Mouse (Mus musculus): ENCODE measurements around the gene Slc15a5. TPM values are rescaled to one million over a fixed set of nuclear protein-coding genes. Genes with fewer than 3 reads are reported as not detected.

The Slc15a5 gene
- polyA plus RNA-seq, 1 experiment from 2014 or later, result not detected

- no peaks in the 10 kb centered on the region for H3K36me3 ChIP-seq (ENCODE audit: control insufficient read depth, insufficient read depth, low read length)
- no peak overlapping the region for H3K9ac ChIP-seq (ENCODE audit: low read length)
- H3K27ac ChIP-seq (ENCODE audit: low read depth), result no peak overlapping the region
- 90% methylated on average over 6 of the region's 6 CpGs for WGBS
- H3K4me2 ChIP-seq (ENCODE audit: low read length), result no peak overlapping the region
- no peak overlapping the region for H3K4me3 ChIP-seq (ENCODE audit: low read depth, low read length)
- H3K4me1 ChIP-seq (replicated peaks; ENCODE audit: control insufficient read depth, insufficient read depth, low read length), result no peaks in the 10 kb centered on the region
- DNase-seq (ENCODE audit: low spot score) (no peak), ATAC-seq (replicated peaks; ENCODE audit: low FRiP score, low TSS enrichment, low read depth) (no peak)
- H3K9me3 ChIP-seq (ENCODE audit: control insufficient read depth, low read length), result no peaks in the 10 kb centered on the region
- H3K27me3 ChIP-seq (replicated peaks; ENCODE audit: control insufficient read depth, insufficient read depth, low read length), result no peaks in the 10 kb centered on the region
These were observed 94.5 kb downstream of the Slc15a5 start for GRCm38 (mm10) chr6:137985169-137985568.

DNA sequence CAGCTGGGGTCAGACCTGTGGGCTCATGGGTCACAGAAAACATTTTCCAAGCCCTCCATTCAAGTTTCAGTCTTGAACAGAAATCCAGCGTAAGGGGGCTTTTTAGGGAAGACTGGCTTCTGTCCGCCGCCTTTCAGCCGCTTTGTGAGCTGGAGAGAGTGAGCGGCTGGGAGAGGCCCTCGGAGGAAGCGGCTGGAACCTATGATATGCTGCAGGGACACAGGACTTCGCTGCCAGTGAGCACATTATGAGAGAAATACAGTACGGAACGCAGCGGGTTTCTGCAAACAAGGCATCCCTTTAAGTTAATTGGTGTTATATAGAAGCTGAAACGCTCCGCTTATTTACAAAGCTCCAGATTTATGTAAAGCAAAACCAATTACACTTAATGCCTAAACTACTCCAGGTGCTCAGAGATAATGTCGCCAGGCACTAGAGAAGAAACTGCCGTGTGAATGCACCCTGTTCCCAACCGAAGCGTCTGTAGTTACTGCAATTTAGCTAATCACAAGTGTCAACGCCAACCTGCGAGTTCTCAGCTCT is 97.5 kb downstream of the Slc15a5 start:
- no peaks in the 10 kb centered on the region for H3K27me3 ChIP-seq (replicated peaks; ENCODE audit: control insufficient read depth, insufficient read depth, low read length)
- ATAC-seq (replicated peaks; ENCODE audit: low FRiP score, low TSS enrichment, low read depth), result no peak
- 55% methylated on average over 19 of the region's 19 CpGs for WGBS
- no peak overlapping the region for H3K9ac ChIP-seq (ENCODE audit: low read length)
- no peaks in the 10 kb centered on the region for H3K9me3 ChIP-seq (ENCODE audit: control insufficient read depth, low read length)
- H3K27ac ChIP-seq (ENCODE audit: low read depth), result no peak overlapping the region
- DNase-seq (ENCODE audit: low spot score), result no peak
- H3K4me3 ChIP-seq (ENCODE audit: low read depth, low read length), result no peak overlapping the region
- H3K4me2 ChIP-seq (ENCODE audit: low read length), result no peak overlapping the region
- H3K36me3 ChIP-seq (ENCODE audit: control insufficient read depth, insufficient read depth, low read length), result no peaks in the 10 kb centered on the region
- no peaks in the 10 kb centered on the region for H3K4me1 ChIP-seq (replicated peaks; ENCODE audit: control insufficient read depth, insufficient read depth, low read length)

GRCm38 (mm10) chr6:137980905-137981696 is 98.6 kb downstream of the Slc15a5 start:
- Histone ChIP-seq H3K36me3 (ENCODE audit: control insufficient read depth, insufficient read depth, low read length) (no peaks in the 10 kb centered on the region), H3K27ac (ENCODE audit: low read depth) (no peak overlapping the region), H3K4me1 (replicated peaks; ENCODE audit: control insufficient read depth, insufficient read depth, low read length) (no peaks in the 10 kb centered on the region), H3K4me2 (ENCODE audit: low read length) (no peak overlapping the region), H3K9ac (ENCODE audit: low read length) (no peak overlapping the region), H3K9me3 (ENCODE audit: control insufficient read depth, low read length) (no peaks in the 10 kb centered on the region), H3K4me3 (ENCODE audit: low read depth, low read length) (no peak overlapping the region), H3K27me3 (replicated peaks; ENCODE audit: control insufficient read depth, insufficient read depth, low read length) (no peaks in the 10 kb centered on the region)
- WGBS, result 79% methylated on average over 10 of the region's 10 CpGs
- DNase-seq (ENCODE audit: low spot score) (no peak), ATAC-seq (replicated peaks; ENCODE audit: low FRiP score, low TSS enrichment, low read depth) (no peak)

- Histone ChIP-seq H3K27ac (ENCODE audit: low read depth) (no peak overlapping the region), H3K4me1 (replicated peaks; ENCODE audit: control insufficient read depth, insufficient read depth, low read length) (no peaks in the 10 kb centered on the region), H3K27me3 (replicated peaks; ENCODE audit: control insufficient read depth, insufficient read depth, low read length) (no peaks in the 10 kb centered on the region), H3K4me2 (ENCODE audit: low read length) (no peak overlapping the region), H3K36me3 (ENCODE audit: control insufficient read depth, insufficient read depth, low read length) (no peaks in the 10 kb centered on the region), H3K9ac (ENCODE audit: low read length) (no peak overlapping the region), H3K4me3 (ENCODE audit: low read depth, low read length) (no peak overlapping the region), H3K9me3 (ENCODE audit: control insufficient read depth, low read length) (no peaks in the 10 kb centered on the region)
- DNase-seq (ENCODE audit: low spot score) (no peak), ATAC-seq (replicated peaks; ENCODE audit: low FRiP score, low TSS enrichment, low read depth) (no peak)
- WGBS, result 79% methylated on average over 8 of the region's 8 CpGs
These were observed 99.3 kb downstream of the Slc15a5 start for GRCm38 (mm10) chr6:137980413-137980812.

GRCm38 (mm10) chr6:137979802-137980201 is 99.9 kb downstream of the Slc15a5 start:
- no peak overlapping the region for H3K4me2 ChIP-seq (ENCODE audit: low read length)
- ATAC-seq (replicated peaks; ENCODE audit: low FRiP score, low TSS enrichment, low read depth) (no peak), DNase-seq (ENCODE audit: low spot score) (no peak)
- no peak overlapping the region for H3K9ac ChIP-seq (ENCODE audit: low read length)
- H3K4me1 ChIP-seq (replicated peaks; ENCODE audit: control insufficient read depth, insufficient read depth, low read length), result no peaks in the 10 kb centered on the region
- no peaks in the 10 kb centered on the region for H3K27me3 ChIP-seq (replicated peaks; ENCODE audit: control insufficient read depth, insufficient read depth, low read length)
- H3K36me3 ChIP-seq (ENCODE audit: control insufficient read depth, insufficient read depth, low read length), result no peaks in the 10 kb centered on the region
- 0 out of 2 replicates have a peak, but pooled peaks cover 5% of the 10 kb centered on the region for H3K9me3 ChIP-seq (ENCODE audit: control insufficient read depth, low read length)
- WGBS, result 77% methylated on average over 12 of the region's 12 CpGs
- no peak overlapping the region for H3K4me3 ChIP-seq (ENCODE audit: low read depth, low read length)
- no peak overlapping the region for H3K27ac ChIP-seq (ENCODE audit: low read depth)

DNA sequence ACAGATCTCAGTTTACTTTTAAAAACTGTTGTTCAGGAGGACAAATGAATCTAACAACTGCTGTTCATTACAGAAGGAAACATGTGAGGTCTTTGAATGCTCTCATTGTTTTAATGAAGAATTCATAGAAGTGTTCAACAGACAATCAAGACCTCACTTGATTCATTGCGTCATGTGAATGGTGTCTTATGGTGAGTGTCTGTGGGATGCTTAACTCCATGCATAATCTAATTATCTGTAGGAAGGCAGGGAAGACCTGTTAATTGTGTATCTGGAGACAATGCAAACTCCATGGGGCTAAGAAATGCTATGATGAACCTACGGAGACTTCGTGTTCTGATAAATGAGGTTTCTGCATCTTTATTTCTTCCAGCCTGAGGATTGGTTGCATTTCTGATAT is 103.7 kb downstream of the Slc15a5 start:
- ATAC-seq (replicated peaks; ENCODE audit: low FRiP score, low TSS enrichment, low read depth), result no peak
- 93% methylated on average over 3 of the region's 3 CpGs for WGBS

DNA sequence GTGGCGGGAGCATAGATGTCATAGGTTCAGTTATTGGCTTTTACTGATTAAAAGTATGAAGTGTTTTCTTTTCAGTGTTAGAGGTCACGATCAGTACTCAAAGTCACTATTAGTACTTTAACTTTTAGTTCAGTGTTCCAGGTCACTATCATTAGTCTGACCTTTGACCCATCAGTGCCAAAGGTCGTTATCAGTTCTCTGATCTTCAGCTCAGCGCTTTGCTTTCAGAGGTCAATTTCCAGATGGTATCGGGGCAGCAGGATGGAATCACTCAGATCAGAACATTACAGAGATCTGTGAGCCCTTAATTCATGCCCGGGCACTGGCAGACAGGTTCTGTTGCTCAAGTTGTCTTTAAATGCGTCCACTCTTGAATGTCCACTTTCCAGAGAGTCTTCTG is 116.0 kb downstream of the Slc15a5 start:
- H3K4me1 ChIP-seq (replicated peaks; ENCODE audit: control insufficient read depth, insufficient read depth, low read length), result no peaks in the 10 kb centered on the region
- no peaks in the 10 kb centered on the region for H3K9me3 ChIP-seq (ENCODE audit: control insufficient read depth, low read length)
- no peak overlapping the region for H3K9ac ChIP-seq (ENCODE audit: low read length)
- H3K27ac ChIP-seq (ENCODE audit: low read depth), result no peak overlapping the region
- ATAC-seq (replicated peaks; ENCODE audit: low FRiP score, low TSS enrichment, low read depth) (no peak), DNase-seq (ENCODE audit: low spot score) (no peak)
- H3K4me2 ChIP-seq (ENCODE audit: low read length), result no peak overlapping the region
- 56% methylated on average over 7 of the region's 7 CpGs for WGBS
- no peak overlapping the region for H3K4me3 ChIP-seq (ENCODE audit: low read depth, low read length)
- no peaks in the 10 kb centered on the region for H3K36me3 ChIP-seq (ENCODE audit: control insufficient read depth, insufficient read depth, low read length)
- H3K27me3 ChIP-seq (replicated peaks; ENCODE audit: control insufficient read depth, insufficient read depth, low read length), result no peaks in the 10 kb centered on the region

More for the DNA sequence above, 103.7 kb downstream of the Slc15a5 start:
- Histone ChIP-seq H3K27me3 (replicated peaks; ENCODE audit: control insufficient read depth, insufficient read depth, low read length) (no peaks in the 10 kb centered on the region), H3K27ac (ENCODE audit: low read depth) (no peak overlapping the region), H3K4me3 (ENCODE audit: low read depth, low read length) (no peak overlapping the region), H3K4me2 (ENCODE audit: low read length) (no peak overlapping the region), H3K9ac (ENCODE audit: low read length) (no peak overlapping the region), H3K4me1 (replicated peaks; ENCODE audit: control insufficient read depth, insufficient read depth, low read length) (no peaks in the 10 kb centered on the region), H3K9me3 (ENCODE audit: control insufficient read depth, low read length) (0 out of 2 replicates have a peak, but pooled peaks cover 5% of the 10 kb centered on the region), H3K36me3 (ENCODE audit: control insufficient read depth, insufficient read depth, low read length) (no peaks in the 10 kb centered on the region)
- DNase-seq (ENCODE audit: low spot score), result no peak

- no peak for ATAC-seq (replicated peaks; ENCODE audit: low FRiP score, low TSS enrichment, low read depth)
- no peaks in the 10 kb centered on the region for H3K27me3 ChIP-seq (replicated peaks; ENCODE audit: control insufficient read depth, insufficient read depth, low read length)
- no peak overlapping the region for H3K4me3 ChIP-seq (ENCODE audit: low read depth, low read length)
- H3K9me3 ChIP-seq (ENCODE audit: control insufficient read depth, low read length), result no peaks in the 10 kb centered on the region
- H3K4me2 ChIP-seq (ENCODE audit: low read length), result no peak overlapping the region
- H3K9ac ChIP-seq (ENCODE audit: low read length), result no peak overlapping the region
- DNase-seq (ENCODE audit: low spot score), result no peak
- WGBS, result 65% methylated on average over 4 of the region's 4 CpGs
- no peaks in the 10 kb centered on the region for H3K36me3 ChIP-seq (ENCODE audit: control insufficient read depth, insufficient read depth, low read length)
- no peak overlapping the region for H3K27ac ChIP-seq (ENCODE audit: low read depth)
- H3K4me1 ChIP-seq (replicated peaks; ENCODE audit: control insufficient read depth, insufficient read depth, low read length), result no peaks in the 10 kb centered on the region
These were observed 116.9 kb downstream of the Slc15a5 start for GRCm38 (mm10) chr6:137962836-137963235.
